Mouse (Mus musculus): Measurements from ENCODE around the gene Exoc3l4.

Exoc3l4 gene

GRCm38 (mm10) chr12:111412581-111413284, 4.1 kb upstream of the Exoc3l4 start:
- DNase-seq, result no peak

- peak; percentile 90 to 92 for DNase-seq
Measured at GRCm38 (mm10) chr12:111413300-111413699, 3.5 kb upstream of the Exoc3l4 start.

DNA sequence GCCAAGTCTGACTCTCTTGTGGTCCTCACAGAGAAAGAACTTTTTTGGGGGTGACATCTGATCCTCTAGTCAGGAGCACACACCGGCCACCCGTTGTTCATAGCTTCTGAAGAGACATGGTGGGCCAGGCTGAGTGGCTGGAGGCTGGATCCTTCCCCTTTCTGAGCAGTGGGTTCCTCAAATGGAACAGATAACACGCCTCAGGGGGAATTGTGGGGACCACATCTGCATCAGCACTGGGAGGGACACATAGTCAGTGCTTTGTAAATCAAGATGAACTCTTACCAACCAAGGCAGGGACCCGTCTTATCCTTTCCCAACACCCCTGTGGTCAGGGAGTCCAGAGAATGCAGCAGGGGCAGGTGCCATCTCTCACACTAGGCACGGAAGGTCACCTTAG, 3.1 kb downstream of the Exoc3l4 start:
- no peak for DNase-seq

DNA sequence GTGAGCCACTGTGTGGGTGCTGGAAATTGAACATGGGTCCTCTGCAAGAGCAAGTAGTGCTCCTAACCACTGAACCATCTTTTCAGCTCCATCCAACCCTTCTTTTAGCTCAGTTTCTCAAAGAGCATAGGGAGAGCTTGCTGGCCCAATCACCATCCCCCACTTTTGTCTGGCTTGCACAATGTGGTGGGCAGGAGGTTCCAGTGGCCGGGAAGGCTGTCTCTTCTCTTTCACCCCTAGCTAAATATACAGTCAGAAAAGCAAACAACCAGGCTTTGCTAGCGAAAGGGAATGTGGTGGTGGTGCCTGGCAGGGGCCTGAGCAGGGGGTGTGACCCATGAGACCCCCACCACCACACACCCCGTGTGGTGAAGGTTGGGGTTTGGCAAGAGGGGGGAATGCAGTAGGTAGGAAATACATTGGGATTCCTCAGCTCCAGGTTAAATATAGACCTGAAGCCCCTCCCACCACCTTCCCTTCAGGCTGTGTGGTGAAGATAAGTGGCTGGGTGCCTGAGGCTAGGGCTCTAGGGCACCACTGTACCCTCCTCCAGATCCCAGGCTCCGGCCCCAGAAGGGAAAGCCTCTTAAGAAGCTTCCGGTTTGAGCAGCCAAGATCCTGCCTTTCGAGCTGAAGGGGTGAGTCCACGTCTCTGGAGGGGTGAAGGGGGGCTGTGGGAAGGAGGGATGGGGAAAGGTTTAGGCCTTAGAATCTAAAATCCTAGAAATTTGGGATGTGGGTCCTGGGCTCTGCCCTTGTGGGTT, 4.3 kb downstream of the Exoc3l4 start:
- DNase-seq, result no peak

DNA sequence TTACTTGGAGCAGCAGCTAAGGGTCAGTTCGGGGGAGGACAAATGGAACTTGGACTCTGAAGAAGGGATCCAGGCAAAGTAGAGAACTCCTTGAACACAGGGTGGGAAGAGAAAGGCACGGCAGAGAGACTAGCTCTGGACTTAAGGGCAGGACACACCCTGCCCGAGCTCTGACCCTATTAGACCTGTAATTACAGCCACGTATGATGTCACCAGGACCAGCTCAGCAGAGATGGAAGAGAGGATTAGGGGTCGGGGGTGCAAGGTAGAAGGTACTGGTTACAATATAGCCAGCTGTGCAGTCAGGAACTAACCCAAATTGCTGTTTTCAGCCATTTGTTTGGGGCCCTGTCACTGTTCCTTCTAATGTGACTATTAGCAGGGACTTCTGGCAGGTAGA, 6.0 kb downstream of the Exoc3l4 start:
- no peak for DNase-seq

DNA sequence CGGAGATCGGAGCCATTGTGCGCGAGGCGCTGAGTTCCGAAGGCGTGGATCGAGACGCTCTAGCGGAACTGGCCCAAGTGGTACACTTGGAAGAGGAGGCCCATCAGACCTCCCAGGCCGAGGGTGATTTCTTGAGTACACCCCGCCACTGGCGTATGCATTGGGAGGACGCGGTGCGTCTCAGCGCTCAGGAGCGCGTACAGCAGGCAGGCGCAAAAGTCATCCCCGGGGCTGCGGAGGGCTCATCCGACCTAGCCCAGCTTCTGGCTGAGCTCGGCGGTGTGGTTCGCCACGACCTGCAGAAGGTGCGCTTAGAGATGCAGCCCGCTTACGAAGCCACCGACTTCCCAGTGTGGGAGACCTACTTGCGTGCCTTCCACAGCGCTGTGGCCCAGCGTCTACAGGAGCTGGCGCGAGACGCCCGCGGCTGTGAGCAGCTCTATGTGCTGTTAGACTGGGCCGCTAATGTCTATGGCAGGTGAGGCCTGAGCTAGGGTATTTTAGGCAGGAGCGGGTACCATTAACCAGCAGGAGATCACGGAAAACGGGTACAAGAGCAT, 6.8 kb downstream of the Exoc3l4 start:
- DNase-seq, result no peak

- DNase-seq, result no peak
Measured at GRCm38 (mm10) chr12:111424547-111424946, 7.7 kb downstream of the Exoc3l4 start.

- peak; percentile 80 to 86 for DNase-seq
Measured at GRCm38 (mm10) chr12:111425258-111425657, 8.4 kb downstream of the Exoc3l4 start.

- peak; percentile 93 to 97 for DNase-seq
Measured at GRCm38 (mm10) chr12:111425789-111426460, 9.1 kb downstream of the Exoc3l4 start.

DNA sequence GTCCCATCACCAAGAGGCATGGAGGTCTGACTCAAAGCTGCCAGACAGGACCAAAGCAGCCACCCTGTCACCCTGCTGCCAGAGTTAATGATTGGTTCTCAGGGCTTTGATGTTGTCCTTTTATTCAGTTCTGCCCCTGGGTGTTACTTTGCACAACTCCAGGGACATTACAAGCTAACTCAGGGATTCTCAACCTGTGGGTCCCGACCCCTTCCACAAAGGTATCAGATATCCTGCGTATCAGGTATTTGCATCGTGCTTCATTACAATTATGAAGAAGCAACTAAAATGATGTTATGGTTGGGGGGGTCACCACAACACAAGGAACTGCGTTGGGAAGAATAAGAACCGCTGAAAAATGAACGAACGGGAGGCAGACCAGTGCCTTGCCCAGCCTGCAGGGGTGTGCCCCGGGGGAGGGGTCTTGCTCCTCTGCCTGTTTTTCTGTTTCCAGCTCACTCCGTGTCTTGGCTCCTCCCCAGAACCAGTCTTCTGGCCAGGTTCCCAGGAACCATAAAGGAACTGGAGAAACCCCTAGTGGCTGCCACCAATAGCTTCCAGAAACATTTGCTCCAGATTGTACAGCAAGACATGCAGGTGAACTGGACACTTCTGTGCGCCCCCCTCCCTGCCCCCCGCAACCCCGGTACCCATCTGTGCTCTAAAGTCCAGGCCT, 10.8 kb downstream of the Exoc3l4 start:
- DNase-seq, result no peak

DNA sequence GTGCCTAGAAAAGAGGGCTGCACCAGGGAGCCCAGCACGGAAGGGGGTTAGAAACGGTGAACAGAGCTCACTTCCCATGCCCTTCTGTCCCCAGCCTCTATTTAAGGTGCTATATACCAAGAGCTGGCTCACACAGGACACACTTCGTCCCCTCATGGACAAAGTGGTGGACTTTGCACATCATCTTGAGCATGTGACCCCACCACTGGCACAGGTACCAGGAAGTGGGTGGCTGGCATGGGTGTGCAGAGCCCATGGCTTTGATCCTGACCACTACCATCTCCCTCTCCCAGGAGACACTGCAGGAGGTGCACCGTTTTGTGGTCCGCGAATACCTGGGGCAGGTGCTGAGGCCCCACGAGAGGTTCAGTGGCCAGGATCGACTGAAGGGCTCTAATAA, 11.5 kb downstream of the Exoc3l4 start:
- no peak for DNase-seq

DNA sequence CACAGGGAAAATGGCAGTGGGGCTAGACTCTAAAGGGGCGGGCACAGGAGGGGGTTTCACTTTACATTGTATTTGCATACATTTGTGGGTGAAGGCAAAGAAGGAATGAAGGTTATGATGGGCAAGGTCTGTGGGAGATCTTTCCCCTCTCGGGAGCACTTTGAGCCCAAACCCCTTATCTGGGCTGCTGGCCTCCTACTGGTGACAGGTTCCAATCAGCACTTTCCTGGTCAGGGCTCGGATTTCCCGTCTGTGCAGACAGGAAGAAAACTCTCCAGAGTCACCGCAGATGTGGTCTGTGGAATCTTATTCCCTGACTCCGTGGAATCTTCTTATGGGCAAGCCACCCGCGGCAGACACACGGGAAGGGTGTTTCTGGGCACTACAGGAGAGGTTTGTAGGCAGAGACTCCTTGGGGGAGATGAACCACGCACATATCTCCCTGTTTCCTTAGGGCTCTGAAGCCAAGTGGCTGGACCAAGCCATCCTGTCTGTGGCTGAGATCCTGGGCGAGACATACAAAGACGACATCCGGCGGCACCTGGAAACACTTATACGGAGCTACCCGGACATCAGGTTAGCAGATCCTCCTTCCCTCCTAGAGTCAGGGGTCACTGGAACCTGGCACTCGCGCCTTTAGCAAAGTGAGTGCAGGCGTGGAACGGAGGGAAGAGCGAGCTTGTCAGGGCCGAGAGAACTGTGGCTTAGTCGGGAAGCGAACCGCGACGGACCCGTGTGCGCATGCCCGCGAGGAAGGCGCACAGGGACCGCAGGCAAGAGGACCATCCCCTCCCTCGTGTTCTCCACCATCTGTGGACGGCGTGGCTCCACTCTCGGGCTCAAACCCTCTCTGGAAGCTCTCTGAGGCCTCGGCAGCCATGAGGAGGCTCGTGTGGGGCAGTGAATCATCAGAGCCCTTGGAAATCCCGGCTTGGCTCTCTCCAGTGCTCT, 12.4 kb downstream of the Exoc3l4 start:
- no peak for DNase-seq

DNA sequence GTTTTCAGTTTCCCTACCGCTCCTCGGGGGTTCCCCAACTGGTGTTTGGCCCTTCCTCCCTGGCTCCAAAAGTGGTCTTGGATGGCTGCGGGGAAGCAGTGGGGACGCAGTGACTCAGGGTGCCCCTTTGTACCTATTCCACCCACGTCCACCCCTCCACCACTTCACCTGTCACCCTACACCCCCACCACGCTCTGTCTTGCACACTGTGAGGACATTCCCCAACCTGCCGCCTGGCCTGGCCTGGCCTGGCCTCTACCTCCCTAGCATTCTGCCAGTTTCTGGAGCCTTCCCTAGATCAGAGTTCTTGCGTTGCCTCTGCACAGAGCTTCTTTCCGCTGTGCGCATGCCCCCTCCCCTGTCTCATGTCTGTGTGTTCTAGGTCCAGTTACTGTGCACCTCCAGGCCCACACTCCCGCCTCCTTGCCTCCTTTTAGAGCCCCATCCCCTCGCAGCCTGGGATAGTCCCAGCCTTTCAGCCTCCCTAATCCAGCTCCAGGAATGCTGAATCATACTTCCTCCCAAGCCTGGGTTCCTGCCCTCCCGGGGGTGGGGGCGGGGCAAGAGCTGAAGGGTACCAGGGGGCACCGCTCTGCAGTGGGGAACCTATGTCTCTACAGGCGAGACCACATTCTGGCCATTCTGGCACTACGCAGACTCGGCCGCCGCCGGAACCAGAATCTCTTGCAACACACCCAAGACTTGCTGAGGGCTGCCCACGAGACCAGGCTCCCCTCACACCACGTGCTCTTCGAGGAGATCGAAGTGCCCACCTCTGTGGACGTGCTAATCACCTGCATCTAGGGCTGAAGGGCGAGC, 13.4 kb downstream of the Exoc3l4 start:
- no peak for DNase-seq

GRCm38 (mm10) chr12:111430868-111431817, 14.3 kb downstream of the Exoc3l4 start:
- no peak for DNase-seq

DNA sequence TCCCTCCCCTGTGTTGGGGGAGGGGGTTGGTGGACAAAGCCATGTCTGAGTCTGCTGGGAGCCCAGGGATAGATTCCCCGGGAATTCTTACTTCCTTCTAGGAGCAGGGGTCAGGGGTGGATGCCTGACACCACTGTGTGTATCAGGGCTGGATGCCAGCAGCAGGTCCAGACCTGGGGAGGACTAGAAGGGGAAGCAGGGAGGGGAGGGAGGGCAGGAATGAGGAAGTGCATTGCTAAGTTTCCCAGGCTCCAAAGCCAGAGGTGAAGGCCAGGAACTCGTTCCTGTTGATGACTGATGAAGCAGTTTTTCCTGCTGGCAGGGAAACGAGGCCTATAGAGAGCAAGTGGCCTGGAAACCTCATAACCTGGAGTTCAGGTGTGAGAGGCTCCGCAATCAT, 15.3 kb downstream of the Exoc3l4 start:
- no peak for DNase-seq

- DNase-seq, result no peak
Measured at GRCm38 (mm10) chr12:111432751-111433331, 16.0 kb downstream of the Exoc3l4 start.

GRCm38 (mm10) chr12:111434164-111434744, 17.4 kb downstream of the Exoc3l4 start:
- DNase-seq, result no peak

GRCm38 (mm10) chr12:111434745-111435327, 18.0 kb downstream of the Exoc3l4 start:
- DNase-seq, result no peak

Measured in cerebellum, postnatal 36 days (tissue).